Mouse (Mus musculus) right cerebral cortex, adult 2 months (tissue): ENCODE data around the gene Olfr1269.

Experiments
- DNase-seq, 2 experiments: peaks; one replicate each; pipeline ENCODE4 v3.0.0; 2021 to 2022; ENCODE audit warnings: low spot score in 2 of 2

Olfr1269 gene

DNA sequence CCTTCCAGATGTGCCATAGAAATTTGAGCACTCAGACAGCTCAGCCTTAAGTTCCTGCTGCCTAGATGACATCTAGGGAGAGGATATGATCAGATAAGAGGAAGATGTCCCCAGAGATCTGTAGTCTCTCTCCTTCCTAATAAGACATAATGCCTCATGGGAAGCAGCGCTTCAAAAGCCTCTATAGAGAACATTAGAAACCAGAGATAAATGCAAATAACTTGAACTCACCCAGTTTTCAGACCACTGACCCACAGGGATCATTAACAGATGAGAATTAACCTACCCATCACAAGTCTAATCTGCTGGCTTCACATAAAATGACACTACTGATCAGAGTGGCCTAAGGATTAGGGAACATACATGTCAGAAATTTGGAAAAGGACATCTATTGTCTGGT lies at the start of gene Olfr1269:
Gene Olfr1269, minus strand, starts transcription at position 101 of the 400 bp plus-strand sequence.
- DNase-seq: no peak

DNA sequence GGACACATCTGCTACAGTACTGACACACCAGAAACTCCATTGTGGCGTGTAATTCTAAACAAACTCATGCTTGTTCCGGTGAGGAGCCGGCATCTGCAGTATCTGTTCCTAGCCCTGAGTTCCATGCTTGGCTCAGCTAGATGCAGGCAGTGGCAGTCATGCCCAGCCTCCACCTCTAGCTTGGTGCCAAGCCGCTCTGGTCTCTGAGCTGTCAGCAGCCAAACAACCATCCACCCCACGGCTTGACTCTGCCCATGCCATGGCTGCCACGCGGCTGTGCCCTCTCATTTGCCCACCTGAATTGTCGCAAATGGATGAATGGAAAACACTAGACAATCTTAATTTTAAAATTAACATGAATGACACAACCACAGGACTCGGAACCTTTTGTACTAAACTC lies 32.7 kb upstream of the Olfr1269 start:
- DNase-seq: no peak

DNA sequence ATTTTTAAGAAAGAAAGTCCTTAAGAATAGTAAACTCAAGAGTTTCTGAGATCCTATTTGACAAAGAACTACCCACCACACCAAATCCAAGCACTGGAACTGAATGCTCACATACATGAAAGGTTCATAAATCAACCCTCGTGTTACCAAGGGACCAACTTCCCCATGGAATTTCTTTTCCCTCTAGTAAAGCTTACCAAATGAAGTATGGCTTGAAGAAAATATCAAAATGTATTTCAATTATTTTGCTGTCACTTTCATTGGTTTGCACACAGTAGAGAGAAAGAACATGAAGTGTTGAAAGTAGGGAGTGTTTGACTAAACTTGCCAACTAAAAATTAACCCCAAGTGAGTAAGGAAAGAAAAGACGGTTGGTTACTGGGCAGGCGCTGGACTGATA lies 31.8 kb upstream of the Olfr1269 start, which contains the start of gene Olfr1270:
Gene Olfr1270, minus strand, starts transcription at position 101 of the 400 bp plus-strand sequence.
- no peak for DNase-seq

DNA sequence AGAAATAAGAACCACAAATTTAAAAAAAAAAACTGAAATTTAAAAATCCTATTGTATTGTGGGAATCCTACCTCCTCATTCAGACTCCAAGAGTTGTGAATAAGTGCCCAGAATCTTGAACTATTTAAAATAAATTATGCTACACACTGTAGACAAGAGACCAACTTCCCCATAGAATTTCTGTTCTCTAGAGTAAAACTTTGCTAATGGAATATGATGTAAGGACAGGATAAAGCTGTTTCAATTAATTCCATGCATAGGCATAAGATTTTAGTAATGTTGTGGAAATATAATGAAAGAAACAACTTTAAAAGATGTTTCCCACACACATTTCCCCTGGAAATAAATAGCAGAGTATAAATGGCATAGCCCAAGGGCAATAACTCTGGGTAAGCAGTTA lies 21.0 kb upstream of the Olfr1269 start, which contains the start of gene Olfr32:
Gene Olfr32, minus strand, starts transcription at position 101 of the 400 bp plus-strand sequence.
- no peak for DNase-seq

DNA sequence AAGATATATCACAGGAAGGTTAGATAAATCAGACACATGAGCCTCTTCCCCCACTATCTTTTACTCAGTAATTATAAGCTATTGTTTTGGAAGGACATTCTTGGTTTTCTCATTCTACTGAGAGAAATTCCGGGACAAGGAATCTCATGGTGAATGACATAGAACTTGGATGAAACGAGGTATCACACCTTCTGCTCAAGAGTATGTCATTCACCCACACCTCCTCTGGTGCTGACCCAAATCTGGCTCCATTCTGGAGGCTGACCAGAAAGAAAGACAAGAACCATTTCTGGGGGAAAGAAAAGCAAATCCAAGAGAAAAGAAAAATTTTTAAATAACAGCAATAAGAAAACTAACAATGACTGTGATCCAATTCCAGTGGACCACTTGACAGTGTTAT lies 51.1 kb downstream of the Olfr1269 start:
- DNase-seq: no peak
